Comparison of ENCODE assay signal across 7 mouse cellular contexts in the genomic region with DNA sequence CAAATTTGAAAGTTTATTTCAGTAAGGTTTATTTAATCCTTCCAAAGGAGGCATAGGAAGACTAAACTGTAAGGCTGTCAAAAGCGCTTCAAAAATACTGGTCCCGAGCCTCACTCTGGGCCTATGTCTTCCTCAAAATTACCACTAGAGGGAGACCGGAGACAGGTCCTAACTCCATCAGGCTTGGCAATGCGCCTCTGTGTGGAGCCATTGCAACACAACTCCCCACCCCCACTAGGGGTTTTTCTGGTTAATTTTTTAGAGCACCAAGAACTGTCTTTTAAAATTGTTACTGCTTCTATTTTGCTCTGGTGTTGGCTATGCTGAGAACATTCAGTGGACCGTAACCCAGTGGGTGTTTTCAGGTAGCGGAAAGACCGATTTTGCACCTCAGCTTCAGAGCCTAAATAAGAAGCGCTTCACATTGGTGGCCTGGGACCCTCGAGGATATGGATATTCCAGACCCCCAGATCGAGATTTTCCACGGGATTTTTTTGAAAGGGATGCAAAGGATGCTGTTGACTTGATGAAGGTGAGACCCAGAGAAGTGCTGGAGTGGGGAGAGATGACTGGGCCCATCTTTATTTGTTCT. TPM values are rescaled to one million over a fixed set of nuclear protein-coding genes. Genes with fewer than 3 reads are reported as not detected.
DNase-seq lines count a peak whose midpoint lies in the region; ATAC-seq lines count a peak whose summit lies in the region.

No protein-coding gene starts in this region.

- DNase-seq in ZHBTc4 (ENCODE audit: low read depth, low spot score): peak; percentile 86
- DNase-seq in cerebellum, postnatal 4 days (ENCODE audit: low spot score in 2 of 2): peak; percentile 56 to 82
- peak; percentile 58 to 68 for DNase-seq in gastrocnemius, adult 8-10 months (ENCODE audit: low spot score in 2 of 2)
- DNase-seq in induced T-regulatory cell, adult 2 months (ENCODE audit: low read depth): peak; percentile 85
- DNase-seq in left cerebral cortex, adult 9 months (ENCODE audit: low spot score in 2 of 2): peak; percentile 55 to 86
- DNase-seq in right cerebral cortex, postnatal 14 days: peak; percentile 86

- ATAC-seq in megakaryocyte-erythroid progenitor cell, adult 5-6 weeks (replicated peaks; ENCODE audit: low FRiP score, low TSS enrichment, poor library complexity, severe bottlenecking): peak; percentile 97

RNA-seq across cellular contexts. Expression of a gene that starts 9.1 kb away (rescaled TPM):
- 10 to 100 TPM; 25.7 to 38.7 (median 28.8) TPM for total RNA-seq in gastrocnemius, adult 8-10 months (2022)
- total RNA-seq in megakaryocyte-erythroid progenitor cell, adult 5-6 weeks (2014; fragmentation: Nextera tagmentation): 15.3 and 33.4 TPM in 2 replicates
- 16.5 and 27.3 TPM in 2 replicates for total RNA-seq in megakaryocyte-erythroid progenitor cell, adult 5-6 weeks (2017)

RNA-seq across cellular contexts. Expression of a gene that starts 31.3 kb away (rescaled TPM):
- total RNA-seq in gastrocnemius, adult 8-10 months (2022): 1 to 10 TPM; 3.9 to 8.6 (median 5.4) TPM
- total RNA-seq in megakaryocyte-erythroid progenitor cell, adult 5-6 weeks (2014; fragmentation: Nextera tagmentation): 18.2 and 19.1 TPM in 2 replicates
- total RNA-seq in megakaryocyte-erythroid progenitor cell, adult 5-6 weeks (2017): 19.0 and 21.9 TPM in 2 replicates

RNA-seq across cellular contexts. Expression of a gene that starts 43.9 kb away (rescaled TPM):
- total RNA-seq in gastrocnemius, adult 8-10 months (2022): 100 to 1,000 TPM; 146 to 334 (median 250) TPM
- 9.4 and 14.2 TPM in 2 replicates for total RNA-seq in megakaryocyte-erythroid progenitor cell, adult 5-6 weeks (2014; fragmentation: Nextera tagmentation)
- total RNA-seq in megakaryocyte-erythroid progenitor cell, adult 5-6 weeks (2017): 8.6 and 12.5 TPM in 2 replicates

RNA-seq across cellular contexts. Expression of a gene that starts 44.4 kb away (rescaled TPM):
- total RNA-seq in gastrocnemius, adult 8-10 months (2022): 1 to 10 TPM; 2.3 to 3.6 (median 3.0) TPM
- 18.8 and 24.6 TPM in 2 replicates for total RNA-seq in megakaryocyte-erythroid progenitor cell, adult 5-6 weeks (2014; fragmentation: Nextera tagmentation)
- 36.3 and 36.9 TPM in 2 replicates for total RNA-seq in megakaryocyte-erythroid progenitor cell, adult 5-6 weeks (2017)

Comparison
In these comparisons a context has a peak if more than half of its experiments do, and no peak if none do; other contexts are left out.
1. Peak in every context shown above with its lines: DNase-seq and ATAC-seq.
2. RNA of a gene that starts 43.9 kb away (total RNA-seq): 146 to 334 TPM in gastrocnemius, adult 8-10 months; 8.6 to 14.2 TPM in megakaryocyte-erythroid progenitor cell, adult 5-6 weeks; every median in the first group is over 4 times any median in the second.